Mouse (Mus musculus): Measurements from ENCODE around the gene Tff1.
A peak's percentile ranks its signal among the peaks of the same experiment; 100 is the strongest.

The Tff1 gene

DNA sequence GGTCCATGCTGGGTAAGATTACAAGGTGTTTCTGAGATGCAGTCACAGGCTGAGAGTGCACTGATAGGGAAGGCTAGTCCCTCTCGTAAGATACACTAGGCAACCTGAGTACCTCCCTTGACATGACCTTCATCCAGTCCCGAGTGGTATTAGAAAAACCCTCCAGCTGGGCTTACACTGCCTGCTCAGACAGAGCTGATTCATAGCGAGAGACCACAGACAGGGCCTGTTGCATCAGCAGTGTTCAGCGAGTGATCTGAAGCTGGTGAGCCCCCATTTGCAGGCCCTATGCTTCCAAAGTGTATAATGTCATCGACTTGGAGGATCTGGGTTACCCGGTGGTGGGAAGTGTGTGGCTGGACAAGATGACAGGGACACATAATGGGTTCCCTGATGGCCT, at the start of gene Tff1:
TSS of gene Tff1 (minus strand) at position 151 of the 400 bp plus-strand sequence.
- no peak for DNase-seq

DNA sequence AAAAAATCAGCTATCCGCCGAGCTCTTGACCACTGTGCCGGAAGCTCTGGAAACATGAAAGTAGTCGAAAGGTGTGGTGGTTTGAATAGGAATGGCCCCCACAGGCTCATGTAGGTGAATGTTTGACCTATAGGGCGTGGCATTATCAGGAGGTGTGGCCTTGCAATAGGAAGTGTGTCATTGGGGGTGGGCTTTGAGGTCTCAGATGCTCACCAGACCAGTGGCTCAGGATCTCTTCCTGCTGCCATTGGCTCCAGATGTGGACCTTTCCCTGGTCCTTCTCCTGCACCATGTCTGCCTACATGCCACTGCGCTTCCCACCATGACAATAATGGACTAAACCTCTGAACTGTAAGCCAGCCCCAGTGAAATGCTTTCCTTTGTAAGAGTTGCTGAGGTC, 46.8 kb upstream of the Tff1 start:
- DNase-seq: no peak

DNA sequence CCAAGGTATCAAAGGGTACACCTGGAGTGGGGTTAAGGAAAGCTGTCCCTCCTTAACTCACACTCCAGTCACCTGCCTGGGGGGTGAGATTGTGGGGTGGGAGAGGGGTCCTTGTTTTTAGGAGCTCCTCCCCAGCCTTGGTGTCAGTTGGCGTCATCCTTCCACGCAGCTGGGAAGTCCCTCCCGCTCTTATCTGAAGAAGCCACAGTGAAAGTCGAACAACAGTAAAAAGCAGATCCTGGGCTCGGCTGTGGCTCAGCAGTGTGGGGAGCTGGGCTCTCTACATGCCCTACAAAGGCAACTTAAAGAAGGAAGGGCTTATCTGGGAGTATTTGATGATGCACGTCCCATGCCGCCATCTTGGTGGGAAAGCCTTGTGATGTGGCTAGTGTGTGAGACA, 45.2 kb upstream of the Tff1 start:
- peak in 1 of 2 experiments; percentile 7 for DNase-seq

DNA sequence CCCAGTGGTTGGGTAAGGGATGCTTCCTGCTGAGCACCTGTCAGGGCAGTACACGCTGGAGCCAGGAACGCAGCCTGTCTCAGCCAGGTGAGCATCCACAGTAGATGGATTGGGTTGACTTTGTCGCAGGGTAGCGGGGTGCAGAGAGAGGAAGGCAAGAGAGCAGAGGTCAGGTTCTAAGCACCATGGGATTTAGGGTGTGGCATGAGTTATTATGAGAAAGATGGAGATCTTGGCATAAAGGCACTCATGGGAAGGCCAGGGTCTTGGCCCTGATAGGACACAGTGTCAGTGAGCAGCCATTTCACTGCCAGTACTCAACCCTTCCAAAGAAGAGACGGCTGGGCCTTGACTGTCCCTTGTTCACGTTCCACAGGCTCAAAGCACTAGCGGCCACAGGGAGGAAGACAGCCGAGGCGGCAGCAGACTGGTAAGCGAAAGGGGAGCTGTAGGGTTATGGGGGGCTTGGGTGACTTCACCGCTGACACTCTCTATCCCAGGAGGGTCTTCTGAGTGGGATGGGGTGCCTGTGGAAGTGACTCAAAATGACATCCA, 44.4 kb upstream of the Tff1 start:
- peak in 1 of 2 experiments; percentile 13 for DNase-seq

DNA sequence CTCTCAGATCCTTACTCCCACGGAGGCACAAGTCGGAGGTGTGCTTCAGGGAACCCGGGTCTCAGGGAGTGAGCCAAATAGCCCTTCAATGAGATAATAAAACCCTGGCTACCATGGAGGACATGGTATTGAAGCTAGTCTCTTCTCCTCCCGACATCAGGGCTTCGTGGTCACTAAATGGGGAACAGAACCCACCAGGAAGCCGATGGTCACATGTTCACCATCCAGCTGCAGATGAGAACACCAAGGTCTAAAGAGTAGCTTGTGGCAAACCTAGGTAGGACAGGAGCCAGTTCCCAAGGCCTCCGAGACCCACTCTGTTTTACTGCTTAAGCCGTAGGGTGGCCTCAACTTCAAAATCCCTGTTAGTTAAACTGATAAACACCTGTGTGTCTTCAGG, 43.6 kb upstream of the Tff1 start:
- DNase-seq: peak in 1 of 2 experiments; percentile 6

DNA sequence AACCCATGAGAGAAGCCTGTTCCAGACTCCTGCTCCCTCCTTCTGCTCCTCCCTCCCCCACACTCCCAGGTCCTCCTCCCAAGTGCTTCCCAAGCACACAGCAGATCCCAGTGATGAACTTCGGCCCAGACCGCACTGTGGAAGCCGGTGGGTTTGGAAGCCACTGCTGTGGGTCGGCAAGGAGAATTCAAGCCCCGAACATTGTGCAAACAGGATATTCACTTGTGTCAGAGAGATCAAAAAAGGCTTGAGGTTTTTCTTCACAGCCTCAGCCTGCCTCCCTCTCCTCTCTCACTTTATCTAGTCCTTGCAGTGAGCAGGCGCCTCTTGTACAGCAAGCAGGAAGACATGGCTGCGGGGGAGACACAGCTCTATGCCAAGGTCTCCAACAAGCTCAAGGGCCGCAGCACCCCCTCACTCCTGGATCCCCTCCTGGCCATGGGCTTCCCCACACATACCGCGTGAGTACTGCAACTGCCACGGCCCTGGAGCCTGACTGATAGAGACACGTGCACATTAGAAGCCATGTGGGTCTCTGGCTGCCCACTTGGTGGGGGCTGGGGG, 42.8 kb upstream of the Tff1 start, which contains the start of gene Ubash3a:
TSS of gene Ubash3a (plus strand) at position 103 of the 564 bp plus-strand sequence.
- DNase-seq: peak in 1 of 2 experiments; percentile 17

DNA sequence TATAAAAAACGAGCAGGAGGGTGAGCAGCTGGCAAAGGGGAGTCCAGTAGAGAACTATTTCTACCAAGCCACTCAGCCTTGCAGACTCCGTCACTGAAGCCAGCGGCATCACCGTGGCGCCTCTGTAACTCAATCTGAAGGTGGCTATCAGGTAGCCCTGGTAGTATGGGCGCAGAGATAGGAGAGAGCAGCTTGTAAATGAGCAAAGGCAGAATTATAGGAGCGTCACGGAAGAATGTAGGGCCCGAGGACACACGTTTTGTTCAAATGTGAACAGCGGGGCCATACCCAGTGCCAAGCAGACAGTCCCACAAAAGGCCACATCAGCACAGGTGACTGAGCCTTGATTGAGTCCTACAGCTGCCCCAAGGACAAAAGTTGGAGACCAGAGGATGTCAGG, 33.8 kb upstream of the Tff1 start, which contains the start of gene Tmprss3:
TSS of gene Tmprss3 (minus strand) at position 101 of the 400 bp plus-strand sequence.
- DNase-seq: no peak

DNA sequence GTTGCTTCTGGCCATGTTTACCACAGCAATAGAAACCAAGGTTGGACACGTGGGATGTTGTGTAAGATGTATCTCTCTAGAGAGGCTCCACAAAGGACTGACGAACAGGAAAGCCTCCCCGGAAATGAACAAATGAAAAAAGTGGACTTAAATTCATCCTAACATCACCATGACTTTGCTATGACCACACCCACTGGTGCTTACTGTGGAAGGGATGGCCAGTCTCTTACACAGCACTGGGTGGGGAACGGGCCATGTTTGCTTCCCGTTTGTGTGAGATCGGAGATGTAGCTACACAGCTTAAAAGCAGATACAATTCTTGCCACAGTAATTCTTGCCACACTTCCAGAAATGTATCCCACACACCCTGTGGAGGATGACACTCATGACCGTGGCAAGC, 31.2 kb upstream of the Tff1 start:
- no peak for DNase-seq

DNA sequence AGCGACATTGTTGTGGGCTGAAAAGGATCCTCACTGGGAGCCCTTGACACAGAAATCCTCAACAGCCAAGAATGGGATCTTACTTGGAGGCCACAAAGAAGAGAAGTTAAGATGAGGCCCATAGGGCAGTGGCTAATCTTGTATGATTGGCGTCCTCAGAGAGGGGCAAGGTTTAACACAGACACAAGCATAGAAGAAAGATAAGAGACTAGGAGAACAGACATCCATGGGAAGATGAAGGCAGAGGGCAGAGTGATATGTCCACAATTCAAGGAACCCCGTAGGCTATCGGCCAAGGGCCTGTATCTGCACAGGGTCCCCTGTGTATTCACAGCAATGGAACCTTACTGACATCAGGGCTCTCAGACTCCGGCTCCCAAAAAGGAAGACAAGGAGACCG, 30.1 kb upstream of the Tff1 start:
- no peak for DNase-seq

DNA sequence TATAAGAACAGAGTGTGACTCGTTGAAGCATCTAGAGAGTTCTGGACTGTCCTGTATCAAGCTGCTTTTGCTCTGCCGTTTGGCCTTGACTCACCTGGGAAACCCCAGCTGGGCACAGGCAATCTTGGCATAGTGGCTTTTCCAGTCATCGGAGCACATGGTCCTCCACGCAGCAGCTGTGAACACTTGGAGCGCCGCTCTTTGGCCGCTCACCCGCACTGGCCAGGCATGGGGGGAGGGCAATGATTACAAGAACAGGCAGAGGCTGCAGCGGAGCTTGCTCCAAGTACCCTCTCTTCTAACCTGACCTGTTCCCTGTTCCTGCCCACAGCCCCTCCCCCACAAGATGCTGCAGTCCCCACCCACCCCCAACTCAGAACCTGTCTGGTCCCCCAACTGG, 28.3 kb upstream of the Tff1 start:
- no peak for DNase-seq

DNA sequence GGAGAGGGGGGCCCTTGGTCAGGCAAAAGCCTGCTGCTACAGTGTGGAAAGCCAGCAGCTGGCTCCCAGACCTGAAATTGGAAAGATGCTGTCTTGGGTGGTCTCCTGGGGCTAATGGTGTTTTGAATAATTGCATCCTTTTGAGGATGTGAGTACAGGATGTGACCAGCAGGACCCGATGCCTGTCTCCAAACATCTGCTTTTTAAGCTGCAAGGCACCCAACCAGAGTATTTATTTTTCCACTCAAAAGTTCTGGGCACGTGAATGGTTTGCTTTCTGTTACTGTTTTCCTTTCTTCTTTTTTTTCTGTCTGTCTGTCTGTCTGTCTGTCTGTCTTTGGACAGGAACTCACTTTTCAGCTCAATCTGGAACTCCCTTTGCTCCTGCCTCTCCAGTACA, 27.6 kb upstream of the Tff1 start:
- no peak for DNase-seq

DNA sequence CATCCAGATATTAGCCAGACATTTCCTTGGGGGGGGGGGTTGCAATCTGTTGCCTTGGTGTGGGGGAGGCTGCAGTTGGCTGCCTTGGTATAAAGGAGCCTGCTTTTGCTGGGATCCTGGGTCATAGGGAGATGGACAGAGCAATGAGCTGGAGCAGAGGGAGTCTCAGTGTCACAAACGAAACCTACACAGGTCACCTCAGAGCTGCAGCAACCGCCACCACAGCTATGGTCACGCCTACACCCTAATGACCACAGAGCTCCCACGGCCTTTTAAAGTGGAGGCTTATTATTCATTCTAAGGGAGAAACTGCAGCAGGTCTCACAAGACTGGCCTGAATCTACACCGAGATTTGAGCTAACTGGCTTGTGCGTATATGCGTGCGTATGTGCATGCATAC, 26.7 kb upstream of the Tff1 start:
- no peak for DNase-seq

DNA sequence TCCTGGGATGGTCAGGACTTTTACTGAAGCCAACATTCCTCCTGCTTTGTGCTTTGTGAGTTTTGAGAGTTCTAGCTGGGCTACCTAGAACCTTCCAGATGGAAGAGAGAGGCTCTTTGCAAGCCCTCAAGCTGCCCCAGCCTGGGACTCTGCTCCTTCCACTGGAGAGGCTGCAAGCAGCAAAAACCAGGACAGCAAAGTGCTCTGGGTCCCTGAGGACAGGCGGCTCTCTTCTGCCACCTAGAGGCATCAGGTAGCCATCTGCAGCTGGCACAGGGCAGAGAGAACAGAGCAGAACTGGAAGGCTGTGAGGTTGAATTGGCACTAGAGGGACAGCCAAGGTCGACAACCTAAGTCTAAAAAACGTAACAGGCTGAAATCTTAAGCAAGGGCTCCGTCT, 22.3 kb upstream of the Tff1 start:
- DNase-seq: peak; percentile 69 to 79

DNA sequence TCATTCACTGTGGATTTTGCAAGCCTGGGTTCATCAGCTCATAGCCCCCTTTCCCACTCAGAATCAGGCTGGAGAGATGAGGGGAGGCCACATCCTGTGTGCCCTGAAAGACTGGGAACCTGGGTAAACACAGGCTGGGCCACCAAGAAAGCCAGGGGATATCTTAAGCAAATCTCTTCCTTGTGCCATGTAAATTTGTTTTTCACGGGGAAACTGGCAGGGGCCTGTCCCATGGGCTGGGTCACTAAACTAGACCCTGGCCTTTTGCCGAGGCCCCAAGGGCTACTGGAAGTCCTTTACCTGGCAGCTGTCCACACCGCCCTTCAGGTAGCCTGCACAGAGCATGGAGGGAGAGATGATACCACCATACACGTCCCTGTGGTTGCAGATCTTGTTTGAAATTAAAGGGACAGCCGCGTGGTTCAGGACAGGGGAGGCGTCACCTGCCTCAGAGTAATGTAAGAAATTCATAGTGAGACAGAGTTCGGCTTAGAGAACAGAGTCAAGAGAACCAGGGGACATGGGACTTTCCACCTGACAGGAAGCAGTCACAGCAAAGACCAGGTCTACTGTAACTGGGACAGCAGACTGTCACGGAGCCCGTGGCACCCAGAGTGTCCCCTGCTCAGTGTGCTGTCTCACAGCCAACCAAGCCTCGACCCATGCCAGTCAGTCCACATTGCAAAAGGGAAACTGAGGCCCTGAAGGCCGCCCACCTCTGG, 19.4 kb upstream of the Tff1 start:
- DNase-seq: no peak

DNA sequence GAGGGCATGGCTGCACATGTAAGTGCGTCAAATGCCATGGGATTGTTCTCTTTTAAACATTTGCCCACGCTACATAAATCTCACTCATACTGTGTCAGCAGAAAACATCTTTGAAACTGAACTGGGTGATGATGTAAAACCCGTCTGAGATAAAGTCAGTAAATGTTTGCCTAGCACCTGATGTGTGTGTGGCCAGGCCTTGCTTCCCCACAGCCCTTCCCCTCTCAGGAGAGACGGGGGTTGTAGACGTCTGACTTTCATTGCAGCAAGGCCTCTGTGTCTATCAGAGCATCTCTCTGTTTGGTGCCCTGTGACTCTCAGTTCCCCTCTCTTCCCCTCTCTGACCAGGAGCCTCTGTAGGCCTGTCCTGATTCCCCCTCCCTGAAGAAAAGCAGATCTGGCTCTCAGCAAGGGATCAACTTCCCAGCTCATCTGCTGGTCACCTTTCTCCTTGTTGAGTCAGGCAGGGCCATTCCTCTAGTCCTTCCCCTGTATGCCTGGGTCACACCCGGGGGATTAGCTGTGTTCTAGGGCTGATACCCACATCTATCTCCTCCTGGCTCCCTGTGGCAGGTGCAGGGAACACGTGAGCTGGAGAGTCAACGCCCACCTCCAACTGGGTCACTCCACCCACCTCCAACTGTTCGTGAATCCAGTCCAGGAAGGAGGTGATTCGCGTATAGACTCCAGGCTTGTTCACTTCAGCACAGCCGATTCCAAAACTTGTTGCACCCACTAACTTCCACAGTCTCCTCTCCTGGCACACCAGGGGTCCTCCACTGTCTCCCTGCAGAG, 18.3 kb upstream of the Tff1 start:
- DNase-seq: no peak

DNA sequence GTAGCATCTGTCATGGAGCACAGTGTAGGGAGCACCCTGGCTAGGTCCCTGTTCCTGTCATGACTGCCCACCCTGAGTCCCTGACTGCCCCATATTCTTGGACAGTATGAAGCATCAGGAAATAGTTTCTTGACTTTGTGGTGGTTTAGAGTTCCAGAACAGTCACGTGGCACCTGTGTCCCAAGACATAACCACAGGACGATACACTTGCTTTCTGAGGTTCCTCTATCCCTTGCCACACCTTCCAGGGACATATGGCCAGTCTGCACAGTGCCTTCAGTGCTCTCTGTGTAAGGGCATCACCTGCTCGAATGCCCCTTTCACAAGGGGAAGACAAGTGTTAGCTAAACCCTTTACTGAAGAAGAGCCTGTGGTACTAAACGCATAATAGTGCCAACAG, 16.4 kb upstream of the Tff1 start:
- DNase-seq: peak in 1 of 2 experiments; percentile 10

DNA sequence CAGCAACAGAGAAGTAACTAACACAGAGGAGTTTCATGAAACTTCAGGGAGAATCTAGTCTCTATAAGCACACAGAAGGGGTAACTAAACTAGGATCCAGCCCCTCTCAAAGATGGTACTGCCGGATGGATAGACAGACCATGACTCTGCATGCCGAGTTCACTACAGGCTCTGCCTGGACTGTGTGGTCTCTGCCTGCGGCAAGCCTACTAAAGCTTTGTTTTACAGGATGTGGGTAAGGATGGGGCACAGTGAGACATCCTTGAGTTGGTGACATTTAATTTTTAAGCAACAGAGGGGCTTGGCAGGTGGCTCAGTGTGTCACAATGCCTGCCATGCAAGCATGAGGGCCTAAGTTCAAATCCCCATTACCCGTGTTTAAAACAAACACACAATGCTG, 11.2 kb upstream of the Tff1 start:
- no peak for DNase-seq

DNA sequence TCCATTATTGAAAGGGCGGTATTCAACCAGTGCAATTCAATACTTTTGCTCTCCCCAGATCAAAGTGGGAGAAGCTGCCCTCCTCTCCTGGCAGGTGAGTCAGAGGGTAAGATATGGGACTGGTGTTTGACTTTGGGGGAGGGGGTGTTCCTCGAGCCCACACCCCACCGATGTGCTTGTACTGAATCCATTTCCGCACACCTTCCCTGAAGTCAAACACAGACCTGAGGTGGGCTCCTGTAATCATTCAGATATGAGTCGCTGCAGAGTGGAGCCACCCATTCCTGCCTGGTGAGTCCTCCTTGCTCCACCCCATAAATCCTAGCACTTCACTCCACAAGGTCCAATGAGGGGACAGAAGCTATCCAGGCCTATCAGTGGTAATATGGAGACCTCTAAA, 4.7 kb upstream of the Tff1 start:
- no peak for DNase-seq

DNA sequence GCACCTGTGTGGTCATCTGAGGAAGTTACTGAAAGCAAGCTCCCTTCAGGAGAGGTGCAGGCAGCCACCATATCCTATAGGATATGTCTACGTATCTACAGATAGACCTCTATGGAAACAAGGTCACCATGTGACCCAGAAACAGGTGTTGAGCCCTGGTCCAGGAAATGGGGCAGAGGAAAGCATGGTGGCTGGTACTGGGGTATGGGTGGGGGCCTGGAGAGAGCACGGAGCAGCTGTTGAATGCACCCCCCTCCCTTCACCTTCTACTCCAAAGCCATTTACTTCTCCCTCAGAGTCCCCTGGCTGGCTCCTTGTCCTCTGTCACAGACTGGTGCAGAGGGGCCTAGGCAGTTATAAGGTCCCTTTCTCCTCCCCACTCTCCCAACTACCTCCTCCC, 1.3 kb downstream of the Tff1 start:
- no peak for DNase-seq

DNA sequence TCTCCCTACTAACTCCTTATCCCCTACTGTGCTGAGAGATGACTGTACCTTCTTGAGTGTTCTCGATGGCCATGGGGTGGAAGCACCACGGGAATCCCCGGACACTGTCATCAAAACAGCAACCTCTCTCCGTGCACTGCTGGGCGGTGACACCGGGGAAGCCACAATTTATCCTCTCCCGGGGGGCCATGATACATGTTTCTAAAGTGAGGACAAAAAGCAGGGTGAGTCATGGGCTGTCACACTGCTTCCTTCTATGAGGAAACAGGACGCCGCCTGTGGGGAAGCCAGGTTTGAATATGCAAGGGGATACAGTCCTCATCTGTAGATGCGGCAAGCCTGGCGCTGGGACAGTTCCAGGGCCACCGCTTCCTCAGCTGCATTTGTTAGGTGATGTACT, 2.5 kb downstream of the Tff1 start:
- DNase-seq: no peak

DNA sequence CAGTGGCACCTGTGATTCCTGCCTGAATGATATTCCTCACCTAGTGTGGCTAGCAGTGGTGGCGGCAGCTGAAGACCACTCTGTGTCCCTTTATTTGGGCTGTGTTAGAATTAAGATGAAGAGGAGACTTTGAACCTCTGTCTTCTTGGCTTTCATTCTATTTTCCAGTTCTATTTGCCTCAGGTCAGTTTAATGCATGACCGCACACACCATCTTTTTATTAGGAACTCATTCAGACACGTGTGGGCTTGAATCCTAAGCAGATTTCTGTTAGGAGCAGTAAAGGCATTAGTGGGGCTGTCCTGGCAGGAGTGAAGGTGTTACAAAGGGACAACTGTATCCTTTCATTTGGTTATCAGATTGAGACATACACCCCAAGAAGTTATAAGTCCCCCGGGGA, 4.8 kb downstream of the Tff1 start:
- no peak for DNase-seq

DNA sequence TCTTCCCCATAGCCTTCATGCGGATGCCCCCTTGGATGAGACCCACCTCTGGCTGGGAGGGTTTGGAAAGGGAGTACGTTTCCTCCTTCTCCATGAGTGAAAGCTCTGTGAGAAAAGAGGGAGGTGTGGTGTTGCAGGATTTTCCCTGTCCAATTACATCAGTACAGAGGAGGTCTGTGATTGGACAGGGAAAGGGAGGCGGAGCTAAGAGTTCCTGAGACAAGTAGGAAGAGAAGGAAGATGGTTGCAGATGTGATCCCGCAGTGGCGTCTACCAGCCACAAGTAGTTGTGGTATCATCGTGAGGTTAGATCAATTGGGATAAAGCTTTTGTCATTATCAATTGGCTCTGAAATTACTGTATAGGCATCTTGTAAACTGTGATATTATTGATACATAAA, 7.2 kb downstream of the Tff1 start:
- DNase-seq: no peak

DNA sequence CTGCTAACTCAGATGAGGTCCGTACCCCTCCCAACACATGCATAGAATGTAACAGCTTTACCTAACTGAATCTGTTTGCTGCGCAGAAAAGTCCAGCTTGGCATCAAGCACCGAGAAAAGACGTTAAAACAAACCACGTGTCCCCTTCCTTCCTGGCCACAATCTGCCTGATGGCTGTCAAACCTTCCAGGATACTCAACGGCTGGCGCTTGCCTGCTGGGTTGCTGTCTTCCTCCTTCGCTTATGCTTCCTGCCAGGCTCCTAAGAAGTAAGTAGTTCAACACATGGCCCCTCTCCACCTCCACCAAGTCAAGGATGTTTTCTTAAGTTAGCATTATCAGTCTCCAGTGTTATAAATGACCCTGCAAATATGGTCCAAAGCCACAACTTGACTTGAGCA, 11.3 kb downstream of the Tff1 start:
- DNase-seq: no peak

Measured in lung, postnatal 4 days (tissue).